Mouse (Mus musculus): ENCODE results near the gene Rps6ka5. TPM values are rescaled to one million over a fixed set of nuclear protein-coding genes. Genes with fewer than 3 reads are reported as not detected.
A peak's percentile ranks its signal among the peaks of the same experiment; 100 is the strongest.

Rps6ka5 gene
- polyA plus RNA-seq, 1 experiment from 2014 or later, result 7.0 TPM

DNA sequence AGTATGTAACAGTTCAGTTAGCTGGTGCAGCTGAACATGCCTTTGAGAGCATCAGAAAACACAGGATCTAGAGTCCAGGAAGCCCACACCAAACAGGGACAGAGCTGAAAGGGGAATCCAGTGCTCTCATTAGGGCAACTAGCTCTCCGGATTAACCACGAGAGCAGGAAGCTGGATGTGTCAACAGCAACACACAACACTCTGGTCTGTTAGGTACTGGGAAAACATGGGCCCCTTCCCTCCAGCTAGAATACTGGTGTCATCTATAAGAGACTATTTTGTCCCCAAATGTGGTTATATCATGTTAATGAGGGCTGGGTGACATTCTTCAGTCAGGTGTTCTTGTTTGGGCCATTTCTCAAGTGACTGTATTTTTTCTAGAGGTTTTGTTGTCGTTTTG lies 184.7 kb downstream of the Rps6ka5 start:
- no peaks in the 10 kb centered on the region for H3K4me1 ChIP-seq (ENCODE audit: control insufficient read depth, insufficient read depth, low read length)
- no peak overlapping the region for H3K27ac ChIP-seq (ENCODE audit: low read length)
- 59% methylated on average over 3 of the region's 3 CpGs for WGBS
- no peaks in the 10 kb centered on the region for H3K36me3 ChIP-seq (ENCODE audit: control insufficient read depth, insufficient read depth, low read length)
- H3K27me3 ChIP-seq (ENCODE audit: control insufficient read depth, insufficient read depth, low read depth, low read length), result no peaks in the 10 kb centered on the region
- no peak overlapping the region for H3K4me3 ChIP-seq (ENCODE audit: low read depth, low read length)
- no peak overlapping the region for H3K4me2 ChIP-seq (ENCODE audit: low read length)
- no peaks in the 10 kb centered on the region for H3K9me3 ChIP-seq (replicated peaks; ENCODE audit: control insufficient read depth, low read length, poor library complexity, severe bottlenecking)
- no peak overlapping the region for H3K9ac ChIP-seq (ENCODE audit: low read depth, low read length)
- ATAC-seq, result no peak

- WGBS, result 54% methylated on average over 9 of the region's 9 CpGs
- H3K27me3 ChIP-seq (ENCODE audit: control insufficient read depth, insufficient read depth, low read depth, low read length), result no peaks in the 10 kb centered on the region
- no peaks in the 10 kb centered on the region for H3K9me3 ChIP-seq (replicated peaks; ENCODE audit: control insufficient read depth, low read length, poor library complexity, severe bottlenecking)
- H3K36me3 ChIP-seq (ENCODE audit: control insufficient read depth, insufficient read depth, low read length), result no peaks in the 10 kb centered on the region
- no peak for ATAC-seq
- H3K4me1 ChIP-seq (ENCODE audit: control insufficient read depth, insufficient read depth, low read length), result no peaks in the 10 kb centered on the region
- no peak overlapping the region for H3K4me2 ChIP-seq (ENCODE audit: low read length)
- H3K9ac ChIP-seq (ENCODE audit: low read depth, low read length), result no peak overlapping the region
- no peak overlapping the region for H3K27ac ChIP-seq (ENCODE audit: low read length)
- H3K4me3 ChIP-seq (ENCODE audit: low read depth, low read length), result no peak overlapping the region
Observed at GRCm38 (mm10) chr12:100539158-100539714, 187.5 kb downstream of the Rps6ka5 start.

DNA sequence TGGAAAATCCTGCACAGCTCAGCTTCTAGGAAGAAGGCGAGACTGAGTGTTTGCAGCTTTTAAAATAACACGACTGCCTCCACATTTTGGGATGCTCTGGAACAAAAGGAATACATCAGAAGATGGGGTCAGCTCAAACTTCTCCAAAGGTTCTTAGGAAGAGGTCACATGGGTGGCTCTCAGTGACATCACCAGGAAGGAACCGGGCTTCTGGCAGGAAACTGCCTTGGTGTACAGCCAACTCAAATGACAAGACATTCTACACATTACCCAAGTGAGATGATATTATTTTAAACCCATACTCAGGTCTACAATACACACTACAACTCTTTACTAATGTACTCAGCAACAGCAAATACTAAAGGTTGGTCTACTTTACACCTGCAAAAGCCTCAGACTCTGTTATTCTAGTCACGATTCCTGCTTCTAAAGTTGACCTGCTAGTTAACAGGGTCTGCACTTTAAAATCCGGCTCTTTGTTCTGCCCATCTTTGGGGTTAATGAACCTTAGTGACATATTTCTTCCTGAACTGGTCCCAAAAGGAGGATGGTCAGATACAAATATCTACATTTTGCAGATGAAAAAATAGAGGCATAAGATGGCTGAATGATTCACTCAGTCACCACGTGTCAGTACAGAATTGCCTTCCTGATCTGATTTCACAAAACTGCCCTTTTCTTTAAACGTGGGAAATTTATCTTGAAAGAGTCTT lies 188.2 kb downstream of the Rps6ka5 start:
- Histone ChIP-seq H3K4me2 (ENCODE audit: low read length) (no peak overlapping the region), H3K9ac (ENCODE audit: low read depth, low read length) (no peak overlapping the region), H3K9me3 (replicated peaks; ENCODE audit: control insufficient read depth, low read length, poor library complexity, severe bottlenecking) (no peaks in the 10 kb centered on the region), H3K4me1 (ENCODE audit: control insufficient read depth, insufficient read depth, low read length) (no peaks in the 10 kb centered on the region), H3K4me3 (ENCODE audit: low read depth, low read length) (no peak overlapping the region), H3K27ac (ENCODE audit: low read length) (no peak overlapping the region), H3K27me3 (ENCODE audit: control insufficient read depth, insufficient read depth, low read depth, low read length) (no peaks in the 10 kb centered on the region), H3K36me3 (ENCODE audit: control insufficient read depth, insufficient read depth, low read length) (no peaks in the 10 kb centered on the region)
- ATAC-seq, result no peak
- 75% methylated on average over 7 of the region's 7 CpGs for WGBS

- no peaks in the 10 kb centered on the region for H3K36me3 ChIP-seq (ENCODE audit: control insufficient read depth, insufficient read depth, low read length)
- H3K27ac ChIP-seq (ENCODE audit: low read length), result no peak overlapping the region
- H3K4me2 ChIP-seq (ENCODE audit: low read length), result no peak overlapping the region
- H3K9ac ChIP-seq (ENCODE audit: low read depth, low read length), result no peak overlapping the region
- H3K27me3 ChIP-seq (ENCODE audit: control insufficient read depth, insufficient read depth, low read depth, low read length), result no peaks in the 10 kb centered on the region
- no peak for ATAC-seq
- H3K4me3 ChIP-seq (ENCODE audit: low read depth, low read length), result no peak overlapping the region
- WGBS, result 89% methylated on average over 11 of the region's 11 CpGs
- no peaks in the 10 kb centered on the region for H3K4me1 ChIP-seq (ENCODE audit: control insufficient read depth, insufficient read depth, low read length)
- no peaks in the 10 kb centered on the region for H3K9me3 ChIP-seq (replicated peaks; ENCODE audit: control insufficient read depth, low read length, poor library complexity, severe bottlenecking)
Observed at GRCm38 (mm10) chr12:100537091-100537490, 189.7 kb downstream of the Rps6ka5 start.

GRCm38 (mm10) chr12:100535028-100535427 lies 191.8 kb downstream of the Rps6ka5 start:
- Histone ChIP-seq H3K9me3 (replicated peaks; ENCODE audit: control insufficient read depth, low read length, poor library complexity, severe bottlenecking) (no peaks in the 10 kb centered on the region), H3K4me1 (ENCODE audit: control insufficient read depth, insufficient read depth, low read length) (no peaks in the 10 kb centered on the region), H3K27ac (ENCODE audit: low read length) (no peak overlapping the region), H3K4me2 (ENCODE audit: low read length) (no peak overlapping the region), H3K27me3 (ENCODE audit: control insufficient read depth, insufficient read depth, low read depth, low read length) (no peaks in the 10 kb centered on the region), H3K36me3 (ENCODE audit: control insufficient read depth, insufficient read depth, low read length) (no peaks in the 10 kb centered on the region), H3K9ac (ENCODE audit: low read depth, low read length) (no peak overlapping the region), H3K4me3 (ENCODE audit: low read depth, low read length) (no peak overlapping the region)
- WGBS, result 50% methylated on average over 12 of the region's 12 CpGs
- ATAC-seq, result no peak

- Histone ChIP-seq H3K9me3 (replicated peaks; ENCODE audit: control insufficient read depth, low read length, poor library complexity, severe bottlenecking) (no peaks in the 10 kb centered on the region), H3K4me2 (ENCODE audit: low read length) (no peak overlapping the region), H3K9ac (ENCODE audit: low read depth, low read length) (no peak overlapping the region), H3K36me3 (ENCODE audit: control insufficient read depth, insufficient read depth, low read length) (no peaks in the 10 kb centered on the region), H3K27me3 (ENCODE audit: control insufficient read depth, insufficient read depth, low read depth, low read length) (no peaks in the 10 kb centered on the region), H3K4me1 (ENCODE audit: control insufficient read depth, insufficient read depth, low read length) (no peaks in the 10 kb centered on the region), H3K27ac (ENCODE audit: low read length) (peak overlapping the region; percentile 51; the same call in 1 of the 2 replicates), H3K4me3 (ENCODE audit: low read depth, low read length) (no peak overlapping the region)
- WGBS, result 41% methylated on average over 3 of the region's 3 CpGs
- no peak for ATAC-seq
Observed at GRCm38 (mm10) chr12:100534028-100534427, 192.8 kb downstream of the Rps6ka5 start.

DNA sequence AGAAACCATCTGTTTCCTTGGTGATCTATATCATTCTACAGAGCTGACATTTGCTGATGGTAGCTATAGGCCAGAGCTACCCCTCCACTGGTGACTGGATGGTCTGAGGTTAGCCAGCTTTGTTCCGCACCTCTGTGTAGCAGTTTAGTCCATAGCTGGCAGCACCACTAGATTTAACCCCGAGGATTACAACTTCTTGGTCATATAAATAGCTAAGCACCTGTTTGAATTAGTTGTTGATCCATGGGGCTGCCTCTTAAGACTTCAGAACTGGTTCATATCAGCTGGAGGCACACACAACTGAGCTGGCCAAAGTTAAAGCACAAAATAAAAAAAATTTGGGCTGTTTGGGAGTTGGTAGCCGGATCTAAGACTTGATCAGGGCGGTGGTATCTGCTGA lies 193.6 kb downstream of the Rps6ka5 start:
- Histone ChIP-seq H3K36me3 (ENCODE audit: control insufficient read depth, insufficient read depth, low read length) (no peaks in the 10 kb centered on the region), H3K9me3 (replicated peaks; ENCODE audit: control insufficient read depth, low read length, poor library complexity, severe bottlenecking) (no peaks in the 10 kb centered on the region), H3K4me2 (ENCODE audit: low read length) (no peak overlapping the region), H3K4me1 (ENCODE audit: control insufficient read depth, insufficient read depth, low read length) (0 out of 2 replicates have a peak, but pooled peaks cover under 1% of the 10 kb centered on the region), H3K27me3 (ENCODE audit: control insufficient read depth, insufficient read depth, low read depth, low read length) (no peaks in the 10 kb centered on the region), H3K4me3 (ENCODE audit: low read depth, low read length) (no peak overlapping the region), H3K9ac (ENCODE audit: low read depth, low read length) (no peak overlapping the region), H3K27ac (ENCODE audit: low read length) (no peak overlapping the region)
- ATAC-seq, result no peak
- WGBS, result 90% methylated on average over 4 of the region's 4 CpGs

- Histone ChIP-seq H3K4me3 (ENCODE audit: low read depth, low read length) (no peak overlapping the region), H3K9ac (ENCODE audit: low read depth, low read length) (no peak overlapping the region), H3K36me3 (ENCODE audit: control insufficient read depth, insufficient read depth, low read length) (no peaks in the 10 kb centered on the region), H3K4me2 (ENCODE audit: low read length) (no peak overlapping the region), H3K27ac (ENCODE audit: low read length) (no peak overlapping the region), H3K4me1 (ENCODE audit: control insufficient read depth, insufficient read depth, low read length) (peaks cover 8% of the 10 kb centered on the region; the same call in 1 of the 2 replicates), H3K27me3 (ENCODE audit: control insufficient read depth, insufficient read depth, low read depth, low read length) (no peaks in the 10 kb centered on the region), H3K9me3 (replicated peaks; ENCODE audit: control insufficient read depth, low read length, poor library complexity, severe bottlenecking) (no peaks in the 10 kb centered on the region)
- ATAC-seq, result no peak
- 67% methylated on average over 1 of the region's 1 CpGs for WGBS
Observed at GRCm38 (mm10) chr12:100531740-100532139, 195.0 kb downstream of the Rps6ka5 start.

DNA sequence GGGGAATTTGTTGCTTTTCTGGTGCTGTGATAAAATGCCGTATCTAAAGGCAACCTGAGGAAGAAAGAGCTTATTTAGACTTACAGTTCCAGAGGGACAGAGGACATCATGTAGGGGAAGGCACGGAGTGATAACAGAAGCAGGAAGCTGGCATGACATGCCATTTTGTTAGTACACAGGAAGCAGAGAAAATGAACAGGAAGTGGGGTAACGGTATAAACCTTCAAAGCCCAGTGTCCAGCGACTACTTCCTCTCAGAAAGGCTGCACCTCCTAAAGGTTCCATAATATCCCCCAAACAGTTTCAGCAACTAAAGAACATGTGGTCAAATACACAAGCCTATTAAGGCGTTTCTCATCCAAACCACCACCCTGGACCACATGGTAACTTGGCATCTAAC lies 195.9 kb downstream of the Rps6ka5 start:
- Histone ChIP-seq H3K4me2 (ENCODE audit: low read length) (no peak overlapping the region), H3K27ac (ENCODE audit: low read length) (no peak overlapping the region), H3K9me3 (replicated peaks; ENCODE audit: control insufficient read depth, low read length, poor library complexity, severe bottlenecking) (no peaks in the 10 kb centered on the region), H3K4me1 (ENCODE audit: control insufficient read depth, insufficient read depth, low read length) (peaks cover 8% of the 10 kb centered on the region; the same call in 1 of the 2 replicates), H3K27me3 (ENCODE audit: control insufficient read depth, insufficient read depth, low read depth, low read length) (no peaks in the 10 kb centered on the region), H3K9ac (ENCODE audit: low read depth, low read length) (no peak overlapping the region), H3K4me3 (ENCODE audit: low read depth, low read length) (no peak overlapping the region), H3K36me3 (ENCODE audit: control insufficient read depth, insufficient read depth, low read length) (no peaks in the 10 kb centered on the region)
- WGBS, result 95% methylated on average over 5 of the region's 5 CpGs
- no peak for ATAC-seq
